Mouse (Mus musculus): ENCODE data around the gene Ube2cbp.

Ube2cbp gene

GRCm38 (mm10) chr9:86464151-86465105 lies at the start of gene Ube2cbp:
Ube2cbp (minus strand) TSS chr9:86464950.
- ATAC-seq (ENCODE audit: low TSS enrichment), result peak; percentile 92

GRCm38 (mm10) chr9:86514390-86514789 lies 49.6 kb upstream of the Ube2cbp start:
- no peak for ATAC-seq (ENCODE audit: low TSS enrichment)

- ATAC-seq (ENCODE audit: low TSS enrichment), result no peak
These were observed 49.0 kb upstream of the Ube2cbp start for GRCm38 (mm10) chr9:86513733-86514132.

GRCm38 (mm10) chr9:86507437-86507836 lies 42.7 kb upstream of the Ube2cbp start:
- no peak for ATAC-seq (ENCODE audit: low TSS enrichment)

GRCm38 (mm10) chr9:86499083-86499482 lies 34.3 kb upstream of the Ube2cbp start:
- peak; percentile 65; the same call in 1 of the 2 replicates for ATAC-seq (ENCODE audit: low TSS enrichment)

GRCm38 (mm10) chr9:86496261-86496660 lies 31.5 kb upstream of the Ube2cbp start:
- ATAC-seq (ENCODE audit: low TSS enrichment), result peak; percentile 38

GRCm38 (mm10) chr9:86491740-86492139 lies 27.0 kb upstream of the Ube2cbp start:
- no peak for ATAC-seq (ENCODE audit: low TSS enrichment)

GRCm38 (mm10) chr9:86482236-86482635 lies 17.5 kb upstream of the Ube2cbp start:
- no peak for ATAC-seq (ENCODE audit: low TSS enrichment)

- ATAC-seq (ENCODE audit: low TSS enrichment), result no peak
These were observed 13.8 kb upstream of the Ube2cbp start for GRCm38 (mm10) chr9:86478414-86479093.

- ATAC-seq (ENCODE audit: low TSS enrichment), result no peak
These were observed 12.0 kb upstream of the Ube2cbp start for GRCm38 (mm10) chr9:86476763-86477162.

GRCm38 (mm10) chr9:86475956-86476355 lies 11.2 kb upstream of the Ube2cbp start:
- peak; percentile 98 for ATAC-seq (ENCODE audit: low TSS enrichment)

- ATAC-seq (ENCODE audit: low TSS enrichment), result peak; percentile 83
These were observed 2.5 kb upstream of the Ube2cbp start, which contains the start of gene Dop1a for GRCm38 (mm10) chr9:86466990-86467870. Dop1a (plus strand) TSS chr9:86467154.

- no peak for ATAC-seq (ENCODE audit: low TSS enrichment)
These were observed 11.1 kb downstream of the Ube2cbp start for GRCm38 (mm10) chr9:86453626-86454025.

- peak; percentile 85 for ATAC-seq (ENCODE audit: low TSS enrichment)
These were observed 13.1 kb downstream of the Ube2cbp start for GRCm38 (mm10) chr9:86451617-86452016.

GRCm38 (mm10) chr9:86451094-86451493 lies 13.7 kb downstream of the Ube2cbp start:
- peak; percentile 72 for ATAC-seq (ENCODE audit: low TSS enrichment)

GRCm38 (mm10) chr9:86449581-86449980 lies 15.2 kb downstream of the Ube2cbp start:
- peak; percentile 45; the same call in 1 of the 2 replicates for ATAC-seq (ENCODE audit: low TSS enrichment)

- no peak for ATAC-seq (ENCODE audit: low TSS enrichment)
These were observed 17.3 kb downstream of the Ube2cbp start for GRCm38 (mm10) chr9:86447431-86447830.

- ATAC-seq (ENCODE audit: low TSS enrichment), result no peak
These were observed 17.9 kb downstream of the Ube2cbp start for GRCm38 (mm10) chr9:86446847-86447246.

GRCm38 (mm10) chr9:86442248-86442647 lies 22.5 kb downstream of the Ube2cbp start:
- no peak for ATAC-seq (ENCODE audit: low TSS enrichment)

GRCm38 (mm10) chr9:86438337-86439009 lies 26.3 kb downstream of the Ube2cbp start:
- no peak for ATAC-seq (ENCODE audit: low TSS enrichment)

- no peak for ATAC-seq (ENCODE audit: low TSS enrichment)
These were observed 28.1 kb downstream of the Ube2cbp start for GRCm38 (mm10) chr9:86436608-86437007.
